Comparison of ENCODE assay signal across 31 mouse cellular contexts in genomic region chr2:49694727-49695126, GRCm38 (mm10).
A peak's percentile ranks its signal among the peaks of the same experiment; 100 is the strongest.
DNase-seq lines count a peak whose midpoint lies in the region; ATAC-seq and TF ChIP-seq lines count a peak whose summit lies in the region.
"Had no signal": no experiment of that assay in that cellular context is flagged by ENCODE, and none has a peak within 500 bp of the region (broad histone marks: within the 10 kb centered on the region; RNA-seq: fewer than 3 reads in every experiment).

No protein-coding gene starts in this region.

- H3K27ac ChIP-seq in forebrain, embryonic 10.5 days = peak overlapping the region; percentile 20; the same call in 1 of the 2 replicates
- H3K27ac ChIP-seq in forebrain, postnatal 0 days (ENCODE audit: low read depth, low read length) = no peak overlapping the region
- peak overlapping the region; percentile 9; the same call in 1 of the 2 replicates for H3K27ac ChIP-seq in hindbrain, embryonic 10.5 days
- no peak overlapping the region for H3K27ac ChIP-seq in hindbrain, postnatal 0 days
- H3K27ac ChIP-seq in neural tube, embryonic 13.5 days (replicated peaks) = 0 out of 2 replicates have a peak overlapping the region, but pooled peaks have one; percentile 4
- H3K27ac ChIP-seq in neural tube, embryonic 15.5 days (replicated peaks) = 0 out of 2 replicates have a peak overlapping the region, but pooled peaks have one; percentile 28
- H3K27ac ChIP-seq: embryonic facial prominence, embryonic 12.5 days; heart, embryonic 13.5 days; hindbrain, embryonic 15.5 days; intestine, embryonic 15.5 days; kidney, postnatal 0 days; limb, embryonic 10.5 days; limb, embryonic 15.5 days; liver, embryonic 13.5 days had no signal

- H3K4me2 ChIP-seq in forebrain, postnatal 0 days (ENCODE audit: low read depth) = no peak overlapping the region
- H3K4me2 ChIP-seq in hindbrain, postnatal 0 days (ENCODE audit: low read depth, low read length) = no peak overlapping the region
- no peak overlapping the region for H3K4me2 ChIP-seq in neural tube, embryonic 13.5 days
- H3K4me2 ChIP-seq in neural tube, embryonic 15.5 days = no peak overlapping the region
- H3K4me2 ChIP-seq: embryonic facial prominence, embryonic 12.5 days; heart, embryonic 13.5 days; hindbrain, embryonic 15.5 days; intestine, embryonic 15.5 days; limb, embryonic 15.5 days; liver, embryonic 13.5 days had no signal

- peaks cover 73% of the 10 kb centered on the region for H3K36me3 ChIP-seq in forebrain, embryonic 10.5 days (replicated peaks)
- peaks cover 24% of the 10 kb centered on the region; the same call in 1 of the 2 replicates for H3K36me3 ChIP-seq in forebrain, postnatal 0 days (ENCODE audit: insufficient read depth)
- H3K36me3 ChIP-seq in hindbrain, embryonic 10.5 days = peaks cover 59% of the 10 kb centered on the region
- H3K36me3 ChIP-seq in hindbrain, postnatal 0 days (ENCODE audit: insufficient read depth, low read length) = no peaks in the 10 kb centered on the region
- H3K36me3 ChIP-seq in neural tube, embryonic 13.5 days = peaks cover 26% of the 10 kb centered on the region
- peaks cover 18% of the 10 kb centered on the region for H3K36me3 ChIP-seq in neural tube, embryonic 15.5 days
- H3K36me3 ChIP-seq: heart, embryonic 13.5 days; intestine, embryonic 15.5 days; limb, embryonic 15.5 days; liver, embryonic 13.5 days had no signal

- no peak overlapping the region for H3K9ac ChIP-seq in forebrain, postnatal 0 days
- H3K9ac ChIP-seq in hindbrain, postnatal 0 days (replicated peaks; ENCODE audit: low read length) = no peak overlapping the region
- H3K9ac ChIP-seq in neural tube, embryonic 13.5 days = no peak overlapping the region
- H3K9ac ChIP-seq in neural tube, embryonic 15.5 days (replicated peaks) = no peak overlapping the region
- H3K9ac ChIP-seq: embryonic facial prominence, embryonic 12.5 days; heart, embryonic 13.5 days; hindbrain, embryonic 15.5 days; intestine, embryonic 15.5 days; limb, embryonic 15.5 days; liver, embryonic 13.5 days had no signal

- WGBS in forebrain, embryonic 10.5 days = 66% methylated on average over 10 of the region's 10 CpGs
- 68% methylated on average over 10 of the region's 10 CpGs for WGBS in forebrain, postnatal 0 days
- 59% methylated on average over 10 of the region's 10 CpGs for WGBS in hindbrain, embryonic 10.5 days
- 52% methylated on average over 10 of the region's 10 CpGs for WGBS in hindbrain, postnatal 0 days
- WGBS in neural tube, embryonic 13.5 days = 79% methylated on average over 10 of the region's 10 CpGs
- 82% methylated on average over 10 of the region's 10 CpGs for WGBS in neural tube, embryonic 15.5 days

- no peak for TF ChIP-seq CTCF in forebrain, postnatal 0 days (IDR thresholded peaks at IDR 0.05; ENCODE audit: low read depth)
- no peak for TF ChIP-seq CTCF in hindbrain, postnatal 0 days (IDR thresholded peaks at IDR 0.05; ENCODE audit: low read depth)

- peaks cover 38% of the 10 kb centered on the region for H3K4me1 ChIP-seq in forebrain, embryonic 10.5 days
- H3K4me1 ChIP-seq in forebrain, postnatal 0 days (ENCODE audit: insufficient read depth) = no peaks in the 10 kb centered on the region
- peaks cover 21% of the 10 kb centered on the region for H3K4me1 ChIP-seq in hindbrain, embryonic 10.5 days (replicated peaks)
- H3K4me1 ChIP-seq in hindbrain, postnatal 0 days (ENCODE audit: insufficient read depth, low read length) = no peaks in the 10 kb centered on the region
- H3K4me1 ChIP-seq in neural tube, embryonic 13.5 days (replicated peaks) = peaks cover 71% of the 10 kb centered on the region
- peaks cover 44% of the 10 kb centered on the region for H3K4me1 ChIP-seq in neural tube, embryonic 15.5 days
- H3K4me1 ChIP-seq: intestine, embryonic 15.5 days; limb, embryonic 15.5 days; liver, embryonic 13.5 days had no signal

- H3K9me3 ChIP-seq in forebrain, embryonic 10.5 days = no peaks in the 10 kb centered on the region
- H3K9me3 ChIP-seq in forebrain, postnatal 0 days (ENCODE audit: low read length) = no peaks in the 10 kb centered on the region
- H3K9me3 ChIP-seq in hindbrain, embryonic 10.5 days = no peaks in the 10 kb centered on the region
- H3K9me3 ChIP-seq in hindbrain, postnatal 0 days (ENCODE audit: low read length) = no peaks in the 10 kb centered on the region
- no peaks in the 10 kb centered on the region for H3K9me3 ChIP-seq in neural tube, embryonic 13.5 days
- H3K9me3 ChIP-seq in neural tube, embryonic 15.5 days (replicated peaks) = no peaks in the 10 kb centered on the region
- H3K9me3 ChIP-seq: embryonic facial prominence, embryonic 12.5 days; heart, embryonic 13.5 days; hindbrain, embryonic 15.5 days; intestine, embryonic 15.5 days; limb, embryonic 10.5 days; limb, embryonic 15.5 days; liver, embryonic 13.5 days had no signal

- H3K4me3 ChIP-seq in forebrain, embryonic 10.5 days = no peak overlapping the region
- no peak overlapping the region for H3K4me3 ChIP-seq in forebrain, postnatal 0 days (ENCODE audit: low read depth, low read length)
- no peak overlapping the region for H3K4me3 ChIP-seq in hindbrain, embryonic 10.5 days
- H3K4me3 ChIP-seq in hindbrain, postnatal 0 days (ENCODE audit: low read length) = no peak overlapping the region
- H3K4me3 ChIP-seq in neural tube, embryonic 13.5 days = no peak overlapping the region
- H3K4me3 ChIP-seq in neural tube, embryonic 15.5 days (replicated peaks) = no peak overlapping the region
- H3K4me3 ChIP-seq: embryonic facial prominence, embryonic 12.5 days; heart, embryonic 13.5 days; hindbrain, embryonic 15.5 days; intestine, embryonic 15.5 days; limb, embryonic 10.5 days; limb, embryonic 15.5 days; liver, embryonic 13.5 days; myocyte had no signal

- no peak for ATAC-seq in forebrain, postnatal 0 days
- no peak; the same call in 1 of the 2 replicates for ATAC-seq in hindbrain, postnatal 0 days
- no peak for ATAC-seq in neural tube, embryonic 13.5 days (ENCODE audit: low read depth)
- ATAC-seq in neural tube, embryonic 15.5 days (ENCODE audit: low FRiP score) = no peak
- ATAC-seq: intestine, embryonic 15.5 days had no signal

- H3K27me3 ChIP-seq in forebrain, embryonic 10.5 days (ENCODE audit: poor library complexity, severe bottlenecking) = no peaks in the 10 kb centered on the region
- H3K27me3 ChIP-seq in forebrain, postnatal 0 days (ENCODE audit: insufficient read depth, low read length) = no peaks in the 10 kb centered on the region
- H3K27me3 ChIP-seq in hindbrain, embryonic 10.5 days (ENCODE audit: insufficient read depth, poor library complexity, severe bottlenecking) = no peaks in the 10 kb centered on the region
- no peaks in the 10 kb centered on the region for H3K27me3 ChIP-seq in hindbrain, postnatal 0 days (ENCODE audit: insufficient read depth, low read length)
- H3K27me3 ChIP-seq in neural tube, embryonic 13.5 days = no peaks in the 10 kb centered on the region
- no peaks in the 10 kb centered on the region for H3K27me3 ChIP-seq in neural tube, embryonic 15.5 days (replicated peaks)
- H3K27me3 ChIP-seq: CH12.LX; embryonic facial prominence, embryonic 12.5 days; heart, embryonic 13.5 days; hindbrain, embryonic 15.5 days; intestine, embryonic 15.5 days; limb, embryonic 15.5 days; liver, embryonic 13.5 days had no signal

- no peak for DNase-seq in forebrain, embryonic 10.5 days (ENCODE audit: extremely low spot score, low spot score)
- no peak for DNase-seq in forebrain, postnatal 0 days
- DNase-seq in hindbrain, embryonic 10.5 days (ENCODE audit: low spot score) = no peak
- no peak for DNase-seq in hindbrain, postnatal 0 days (ENCODE audit: low spot score)
- no peak for DNase-seq in neural tube, embryonic 10.5 days (ENCODE audit: extremely low spot score, low spot score)
- no peak for DNase-seq in lung, adult 18-20 months
- DNase-seq: adrenal gland, postnatal 14 days; cerebellum, adult 11 months; cerebellum, adult 9-10 months; cerebellum, postnatal 36 days; embryo, embryonic 11 days; heart, postnatal 10 days; kidney, adult 2 months; kidney, postnatal 4 days; liver, embryonic 13.5 days; lung, adult 2 months; lung, postnatal 10 days; right cerebral cortex, postnatal 25 days; thymus, adult 18-20 months; thymus, postnatal 25 days had no signal

Comparison
In these comparisons a context has a peak if more than half of its experiments do, and no peak if none do; other contexts are left out.
1. H3K27ac ChIP-seq: peak in forebrain, embryonic 10.5 days (single experiment), hindbrain, embryonic 10.5 days (single experiment), neural tube, embryonic 13.5 days (single experiment) and neural tube, embryonic 15.5 days (single experiment); none in forebrain, postnatal 0 days (single experiment) and hindbrain, postnatal 0 days (single experiment).